Mouse (Mus musculus): ENCODE data around the gene Zcchc2. TPM values are rescaled to one million over a fixed set of nuclear protein-coding genes. Genes with fewer than 3 reads are reported as not detected.
A peak's percentile ranks its signal among the peaks of the same experiment; 100 is the strongest.

The Zcchc2 gene
- polyA plus RNA-seq, 1 experiment from 2014 or later: 2.2 TPM

DNA sequence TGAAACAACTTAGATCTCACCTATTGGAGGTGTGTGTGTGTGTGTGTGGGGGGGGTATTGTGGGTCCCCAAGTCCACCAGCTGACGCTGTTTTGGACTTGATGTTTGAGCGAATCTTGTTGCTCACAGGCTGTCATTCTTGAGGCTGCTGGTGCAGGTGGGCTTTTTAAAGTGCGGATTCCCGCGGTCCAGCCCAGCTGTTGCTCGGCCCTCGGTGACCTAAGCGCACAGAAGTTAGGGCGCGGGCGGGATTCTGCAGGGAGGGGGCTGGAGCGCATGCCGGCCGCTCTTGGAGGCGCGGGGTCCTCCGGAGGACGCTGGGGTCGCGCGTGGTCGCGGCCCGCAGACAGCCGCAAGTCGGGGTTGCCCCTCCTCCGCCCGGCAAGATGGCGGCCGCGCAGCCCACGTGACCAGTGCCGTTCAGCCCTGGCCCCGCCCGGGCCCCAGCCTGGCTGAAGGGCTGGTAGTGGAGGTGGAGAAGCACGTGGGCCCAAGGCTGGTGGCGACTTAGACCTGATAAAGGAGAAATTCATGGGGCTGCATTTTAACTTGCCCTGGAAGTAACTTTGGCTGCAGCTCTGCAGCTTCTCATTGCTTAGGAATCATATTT lies 3.5 kb downstream of the Zcchc2 start:
- no peaks in the 10 kb centered on the region for H3K9me3 ChIP-seq (replicated peaks; ENCODE audit: control insufficient read depth, low read length)
- peak overlapping the region; percentile 92 for H3K27ac ChIP-seq (ENCODE audit: low read length)
- no peaks in the 10 kb centered on the region for H3K36me3 ChIP-seq (ENCODE audit: control insufficient read depth, insufficient read depth)
- ATAC-seq (replicated peaks; ENCODE audit: extremely low read depth, insufficient read depth, low FRiP score): peak; percentile 40
- no peaks in the 10 kb centered on the region for H3K27me3 ChIP-seq (ENCODE audit: control insufficient read depth, insufficient read depth, low read length)
- peak overlapping the region; percentile 64 for H3K4me3 ChIP-seq (ENCODE audit: low read length)
- H3K4me1 ChIP-seq (ENCODE audit: control insufficient read depth, insufficient read depth, low read length): peaks cover 37% of the 10 kb centered on the region
- H3K4me2 ChIP-seq (ENCODE audit: low read depth, low read length): peak overlapping the region; percentile 79
- peak overlapping the region; percentile 87 for H3K9ac ChIP-seq (ENCODE audit: low read length)
- 0% methylated on average over 32 of the region's 37 CpGs for WGBS

GRCm38 (mm10) chr1:105995966-105996365 lies 5.8 kb downstream of the Zcchc2 start:
- Histone ChIP-seq H3K36me3 (ENCODE audit: control insufficient read depth, insufficient read depth) (no peaks in the 10 kb centered on the region), H3K27me3 (ENCODE audit: control insufficient read depth, insufficient read depth, low read length) (no peaks in the 10 kb centered on the region), H3K27ac (ENCODE audit: low read length) (no peak overlapping the region), H3K9me3 (replicated peaks; ENCODE audit: control insufficient read depth, low read length) (no peaks in the 10 kb centered on the region), H3K4me3 (ENCODE audit: low read length) (no peak overlapping the region), H3K4me1 (ENCODE audit: control insufficient read depth, insufficient read depth, low read length) (peaks cover 36% of the 10 kb centered on the region), H3K9ac (ENCODE audit: low read length) (no peak overlapping the region), H3K4me2 (ENCODE audit: low read depth, low read length) (no peak overlapping the region)
- ATAC-seq (replicated peaks; ENCODE audit: extremely low read depth, insufficient read depth, low FRiP score): no peak
- 40% methylated on average over 2 of the region's 2 CpGs for WGBS

GRCm38 (mm10) chr1:105997282-105997681 lies 7.1 kb downstream of the Zcchc2 start:
- Histone ChIP-seq H3K4me1 (ENCODE audit: control insufficient read depth, insufficient read depth, low read length) (peaks cover 36% of the 10 kb centered on the region), H3K36me3 (ENCODE audit: control insufficient read depth, insufficient read depth) (no peaks in the 10 kb centered on the region), H3K4me2 (ENCODE audit: low read depth, low read length) (no peak overlapping the region), H3K9ac (ENCODE audit: low read length) (no peak overlapping the region), H3K9me3 (replicated peaks; ENCODE audit: control insufficient read depth, low read length) (no peaks in the 10 kb centered on the region), H3K4me3 (ENCODE audit: low read length) (no peak overlapping the region), H3K27ac (ENCODE audit: low read length) (no peak overlapping the region), H3K27me3 (ENCODE audit: control insufficient read depth, insufficient read depth, low read length) (no peaks in the 10 kb centered on the region)
- ATAC-seq (replicated peaks; ENCODE audit: extremely low read depth, insufficient read depth, low FRiP score): no peak
- 38% methylated on average over 3 of the region's 3 CpGs for WGBS

DNA sequence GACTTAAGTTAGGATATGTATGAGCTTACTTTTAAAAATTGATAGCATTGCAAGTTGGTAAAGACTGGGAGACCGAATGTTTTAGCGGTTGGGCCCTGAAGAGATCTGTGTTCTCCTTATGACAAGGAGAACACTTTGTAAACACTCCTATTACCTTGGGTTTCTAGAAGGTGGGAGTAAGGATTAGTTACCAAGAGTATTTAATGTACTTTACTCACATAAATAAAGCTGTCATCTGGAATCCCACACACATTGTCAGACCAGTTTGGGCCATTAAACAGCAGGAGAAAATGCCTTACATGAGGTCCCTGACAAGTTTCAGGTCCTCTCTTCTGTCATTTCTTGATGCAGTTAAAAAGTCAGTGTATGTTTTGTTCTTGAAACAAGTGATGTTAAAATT lies 9.6 kb downstream of the Zcchc2 start:
- H3K4me3 ChIP-seq (ENCODE audit: low read length): no peak overlapping the region
- peaks cover 11% of the 10 kb centered on the region for H3K36me3 ChIP-seq (ENCODE audit: control insufficient read depth, insufficient read depth)
- H3K9ac ChIP-seq (ENCODE audit: low read length): no peak overlapping the region
- H3K4me2 ChIP-seq (ENCODE audit: low read depth, low read length): no peak overlapping the region
- H3K4me1 ChIP-seq (ENCODE audit: control insufficient read depth, insufficient read depth, low read length): peaks cover 20% of the 10 kb centered on the region
- no peak overlapping the region for H3K27ac ChIP-seq (ENCODE audit: low read length)
- no peaks in the 10 kb centered on the region for H3K9me3 ChIP-seq (replicated peaks; ENCODE audit: control insufficient read depth, low read length)
- H3K27me3 ChIP-seq (ENCODE audit: control insufficient read depth, insufficient read depth, low read length): no peaks in the 10 kb centered on the region
- ATAC-seq (replicated peaks; ENCODE audit: extremely low read depth, insufficient read depth, low FRiP score): no peak
- WGBS: 85% methylated on average over 2 of the region's 2 CpGs

GRCm38 (mm10) chr1:106007581-106007980 lies 17.4 kb downstream of the Zcchc2 start:
- ATAC-seq (replicated peaks; ENCODE audit: extremely low read depth, insufficient read depth, low FRiP score): 0 out of 2 replicates have a peak, but pooled peaks have one; percentile 37
- no peak overlapping the region for H3K4me3 ChIP-seq (ENCODE audit: low read length)
- H3K27ac ChIP-seq (ENCODE audit: low read length): no peak overlapping the region
- no peak overlapping the region for H3K4me2 ChIP-seq (ENCODE audit: low read depth, low read length)
- no peaks in the 10 kb centered on the region for H3K9me3 ChIP-seq (replicated peaks; ENCODE audit: control insufficient read depth, low read length)
- 52% methylated on average over 1 of the region's 1 CpGs for WGBS
- peaks cover 5% of the 10 kb centered on the region for H3K4me1 ChIP-seq (ENCODE audit: control insufficient read depth, insufficient read depth, low read length)
- H3K27me3 ChIP-seq (ENCODE audit: control insufficient read depth, insufficient read depth, low read length): no peaks in the 10 kb centered on the region
- H3K36me3 ChIP-seq (ENCODE audit: control insufficient read depth, insufficient read depth): peaks cover 27% of the 10 kb centered on the region
- H3K9ac ChIP-seq (ENCODE audit: low read length): no peak overlapping the region

DNA sequence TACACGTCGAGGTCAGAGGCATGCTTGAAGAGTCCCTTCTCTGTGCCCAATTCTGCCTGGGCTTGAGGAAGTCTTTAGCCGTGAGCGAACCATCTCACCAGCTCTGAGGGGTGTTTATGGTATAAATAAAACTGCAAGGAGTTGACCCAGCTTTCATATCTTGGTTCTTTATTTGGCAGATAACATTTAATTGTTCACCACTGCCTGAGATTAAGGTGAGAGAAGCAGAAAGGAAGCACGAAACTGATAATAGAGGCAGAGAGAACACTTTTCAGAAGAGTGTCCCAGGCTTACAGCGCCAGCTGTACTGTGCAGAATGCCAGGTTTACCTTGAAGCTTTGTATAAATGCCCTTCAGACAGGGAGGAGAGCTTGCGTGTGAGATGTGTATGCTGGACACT lies 20.9 kb downstream of the Zcchc2 start:
- H3K27me3 ChIP-seq (ENCODE audit: control insufficient read depth, insufficient read depth, low read length): no peaks in the 10 kb centered on the region
- no peak overlapping the region for H3K4me2 ChIP-seq (ENCODE audit: low read depth, low read length)
- H3K4me3 ChIP-seq (ENCODE audit: low read length): no peak overlapping the region
- 55% methylated on average over 7 of the region's 7 CpGs for WGBS
- peaks cover 12% of the 10 kb centered on the region; the same call in 1 of the 2 replicates for H3K36me3 ChIP-seq (ENCODE audit: control insufficient read depth, insufficient read depth)
- no peak overlapping the region for H3K27ac ChIP-seq (ENCODE audit: low read length)
- ATAC-seq (replicated peaks; ENCODE audit: extremely low read depth, insufficient read depth, low FRiP score): no peak
- H3K9ac ChIP-seq (ENCODE audit: low read length): no peak overlapping the region
- H3K9me3 ChIP-seq (replicated peaks; ENCODE audit: control insufficient read depth, low read length): no peaks in the 10 kb centered on the region
- peaks cover 5% of the 10 kb centered on the region for H3K4me1 ChIP-seq (ENCODE audit: control insufficient read depth, insufficient read depth, low read length)

DNA sequence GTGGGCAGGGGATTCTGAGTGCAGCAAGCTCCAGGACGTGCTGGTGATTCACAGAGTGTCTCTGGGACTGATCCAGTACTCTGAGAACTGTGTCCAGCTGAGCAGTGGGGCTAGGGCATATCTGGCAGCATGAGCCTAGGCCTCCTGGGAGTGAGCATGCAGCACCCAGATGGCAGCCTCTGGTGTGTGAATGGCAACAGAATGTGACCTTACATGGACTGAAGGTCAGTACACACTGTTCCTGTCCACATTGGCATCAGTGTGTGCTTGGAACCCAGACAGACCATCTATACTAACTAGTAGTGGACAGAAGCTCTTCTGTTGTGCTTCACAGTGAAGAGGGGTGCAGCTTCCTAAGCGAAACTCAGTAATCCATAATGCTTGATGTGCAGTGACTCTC lies 23.6 kb downstream of the Zcchc2 start:
- Histone ChIP-seq H3K4me3 (ENCODE audit: low read length) (no peak overlapping the region), H3K9ac (ENCODE audit: low read length) (no peak overlapping the region), H3K27me3 (ENCODE audit: control insufficient read depth, insufficient read depth, low read length) (no peaks in the 10 kb centered on the region), H3K4me1 (ENCODE audit: control insufficient read depth, insufficient read depth, low read length) (peaks cover 5% of the 10 kb centered on the region), H3K4me2 (ENCODE audit: low read depth, low read length) (no peak overlapping the region), H3K9me3 (replicated peaks; ENCODE audit: control insufficient read depth, low read length) (no peaks in the 10 kb centered on the region), H3K27ac (ENCODE audit: low read length) (no peak overlapping the region), H3K36me3 (ENCODE audit: control insufficient read depth, insufficient read depth) (peaks cover 8% of the 10 kb centered on the region)
- 78% methylated on average over 2 of the region's 2 CpGs for WGBS
- no peak for ATAC-seq (replicated peaks; ENCODE audit: extremely low read depth, insufficient read depth, low FRiP score)

DNA sequence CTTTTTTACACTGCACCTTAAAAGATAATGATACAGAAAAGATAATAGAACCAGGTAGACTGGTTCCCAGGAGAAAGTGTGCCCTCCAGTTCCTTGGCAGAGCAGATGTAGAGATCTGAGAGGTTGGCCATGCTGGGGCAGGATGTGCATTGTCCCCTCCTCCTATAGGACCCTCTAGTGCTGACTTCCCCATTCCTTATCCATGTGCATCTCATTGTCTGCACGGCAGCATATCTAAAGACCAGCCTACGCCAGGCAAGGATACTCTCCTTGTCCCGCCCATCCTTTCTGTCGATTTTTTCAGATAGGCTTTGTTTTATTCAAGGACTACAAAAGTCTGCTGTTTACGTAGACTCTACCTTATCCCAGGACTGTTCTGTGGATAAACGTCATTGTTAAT lies 26.1 kb downstream of the Zcchc2 start:
- H3K4me2 ChIP-seq (ENCODE audit: low read depth, low read length): no peak overlapping the region
- H3K9me3 ChIP-seq (replicated peaks; ENCODE audit: control insufficient read depth, low read length): no peaks in the 10 kb centered on the region
- ATAC-seq (replicated peaks; ENCODE audit: extremely low read depth, insufficient read depth, low FRiP score): no peak
- H3K36me3 ChIP-seq (ENCODE audit: control insufficient read depth, insufficient read depth): peaks cover 19% of the 10 kb centered on the region
- no peak overlapping the region for H3K4me3 ChIP-seq (ENCODE audit: low read length)
- no peaks in the 10 kb centered on the region for H3K27me3 ChIP-seq (ENCODE audit: control insufficient read depth, insufficient read depth, low read length)
- WGBS: 74% methylated on average over 6 of the region's 6 CpGs
- 0 out of 2 replicates have a peak, but pooled peaks cover 3% of the 10 kb centered on the region for H3K4me1 ChIP-seq (ENCODE audit: control insufficient read depth, insufficient read depth, low read length)
- no peak overlapping the region for H3K9ac ChIP-seq (ENCODE audit: low read length)
- H3K27ac ChIP-seq (ENCODE audit: low read length): no peak overlapping the region

- no peak overlapping the region for H3K4me3 ChIP-seq (ENCODE audit: low read length)
- peaks cover 43% of the 10 kb centered on the region for H3K36me3 ChIP-seq (ENCODE audit: control insufficient read depth, insufficient read depth)
- no peaks in the 10 kb centered on the region for H3K4me1 ChIP-seq (ENCODE audit: control insufficient read depth, insufficient read depth, low read length)
- no peak overlapping the region for H3K4me2 ChIP-seq (ENCODE audit: low read depth, low read length)
- WGBS: 75% methylated on average over 6 of the region's 6 CpGs
- H3K27me3 ChIP-seq (ENCODE audit: control insufficient read depth, insufficient read depth, low read length): no peaks in the 10 kb centered on the region
- H3K27ac ChIP-seq (ENCODE audit: low read length): no peak overlapping the region
- H3K9ac ChIP-seq (ENCODE audit: low read length): no peak overlapping the region
- H3K9me3 ChIP-seq (replicated peaks; ENCODE audit: control insufficient read depth, low read length): no peaks in the 10 kb centered on the region
- ATAC-seq (replicated peaks; ENCODE audit: extremely low read depth, insufficient read depth, low FRiP score): no peak
Measured at GRCm38 (mm10) chr1:106019854-106020253, 29.6 kb downstream of the Zcchc2 start.

All from heart, embryonic 16.5 days (tissue).